Mouse (Mus musculus): ENCODE measurements around the gene Pabpn1l.

DNA sequence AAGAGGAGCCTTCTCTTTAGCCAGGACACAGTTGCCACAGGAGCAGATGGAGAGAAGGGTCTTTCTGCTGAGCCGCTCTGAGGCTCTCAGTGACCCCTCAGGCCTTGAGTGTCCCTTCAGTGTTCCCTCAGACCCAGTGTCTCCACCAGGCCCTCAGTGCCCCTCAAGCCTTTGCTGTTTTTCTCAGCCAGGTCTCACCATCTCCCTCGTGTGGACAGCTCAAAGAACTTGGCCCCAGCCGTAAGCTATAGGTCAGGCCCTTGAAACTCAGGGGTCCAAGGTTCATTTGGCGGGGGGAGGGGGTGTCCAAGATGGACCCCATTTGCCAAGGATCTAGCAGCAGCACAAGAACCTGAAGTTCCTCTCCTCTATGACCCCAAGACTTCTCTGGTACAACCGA is 2.1 kb upstream of the Pabpn1l start:
- TF ChIP-seq TAL1 (IDR thresholded peaks at IDR 0.05; ENCODE audit: low read length): no peak
- no peak for TF ChIP-seq GATA1 (IDR thresholded peaks at IDR 0.05; ENCODE audit: low read length)

Data from erythroblast, embryonic 14.5 days (primary cell).